Mouse (Mus musculus) CH12.LX (cell line): ENCODE measurements around the gene Shld1. TPM values are rescaled to one million over a fixed set of nuclear protein-coding genes. Genes with fewer than 3 reads are reported as not detected.

Source experiments
- DNase-seq: peaks from one replicate; pipeline ENCODE4 v3.0.0-alpha.2; 2013; ENCODE audit errors: extremely low read depth
- H3K27ac ChIP-seq: 2 replicates; pipeline ENCODE4 v1.5.1; 2012; ENCODE audit warnings: low read depth, mild to moderate bottlenecking, control low read depth, moderate library complexity; ENCODE audit not compliant: insufficient read depth
- H3K27me3 ChIP-seq: replicated peaks from 2 replicates; pipeline ENCODE3; 2012; ENCODE audit warnings: inconsistent platforms
- H3K36me3 ChIP-seq, 2 experiments: replicated peaks in 1 of 2; 2 replicates each; pipeline versions ENCODE3 to v1.6.1; 2012; ENCODE audit warnings: inconsistent platforms in 1 of 2, low read length in 1 of 2, mild to moderate bottlenecking in 1 of 2, mixed read lengths in 1 of 2, moderate library complexity in 1 of 2; ENCODE audit not compliant: control insufficient read depth in 1 of 2, insufficient read depth in 1 of 2
- H3K4me1 ChIP-seq, 2 experiments: 2 replicates each; pipeline ENCODE4 v1.6.1; 2012; ENCODE audit warnings: inconsistent platforms in 1 of 2, moderate library complexity in 1 of 2; ENCODE audit not compliant: insufficient read depth in 2 of 2, control insufficient read depth in 1 of 2
- H3K4me2 ChIP-seq: 2 replicates; pipeline ENCODE4 v1.6.1; 2012; ENCODE audit warnings: low read depth, mild to moderate bottlenecking, control low read depth; ENCODE audit not compliant: poor library complexity, insufficient read depth, severe bottlenecking
- H3K4me3 ChIP-seq, 3 experiments: fragments of 150-350 bp in 1 of 3; sonication (generic) in 1 of 3; replicated peaks in 1 of 3; 2 replicates each; pipeline versions ENCODE3 to v1.5.1; 2011 to 2012; ENCODE audit warnings: low read depth in 2 of 3, low read length in 2 of 3, mild to moderate bottlenecking in 2 of 3, moderate library complexity in 2 of 3, control low read depth in 1 of 3, improper control_type of control experiment in 1 of 3, inconsistent platforms in 1 of 3, mixed read lengths in 1 of 3; ENCODE audit not compliant: poor library complexity in 1 of 3
- H3K79me2 ChIP-seq: replicated peaks from 2 replicates; pipeline ENCODE4 v1.6.1; 2012; ENCODE audit warnings: mild to moderate bottlenecking, moderate library complexity; ENCODE audit not compliant: control insufficient read depth, poor library complexity, insufficient read depth, severe bottlenecking; ENCODE audit errors: extremely low read depth
- H3K9ac ChIP-seq: 2 replicates; pipeline ENCODE4 v1.6.1; 2012; ENCODE audit warnings: low read depth, mild to moderate bottlenecking, control low read depth, moderate library complexity; ENCODE audit not compliant: insufficient read depth
- H3K9me3 ChIP-seq: replicated peaks from 2 replicates; pipeline ENCODE3; 2012; ENCODE audit warnings: low read length, inconsistent platforms, mixed read lengths
- CHD1 ChIP-seq: IDR thresholded peaks from 2 replicates; pipeline ENCODE4 v1.6.1; 2012; ENCODE audit warnings: low read depth, low read length, improper control_type of control experiment, inconsistent platforms
- E2F4 ChIP-seq: IDR thresholded peaks from 2 replicates; pipeline ENCODE4 v1.6.1; 2011; ENCODE audit warnings: low read depth, low read length, improper control_type of control experiment; ENCODE audit not compliant: insufficient replicate concordance
- ELF1 ChIP-seq: IDR thresholded peaks from 2 replicates; pipeline ENCODE4 v1.6.1; 2014; ENCODE audit warnings: low read depth, mild to moderate bottlenecking, inconsistent platforms, low read length, improper control_type of control experiment
- EP300 ChIP-seq: IDR thresholded peaks from 2 replicates; pipeline ENCODE4 v1.6.1; 2011; ENCODE audit warnings: low read length, improper control_type of control experiment
- HCFC1 ChIP-seq: IDR thresholded peaks from 2 replicates; pipeline ENCODE4 v1.6.1; 2012; ENCODE audit warnings: low read depth, mild to moderate bottlenecking, inconsistent platforms, low read length, improper control_type of control experiment
- IRF4 ChIP-seq: IDR thresholded peaks from 2 replicates; pipeline ENCODE4 v1.6.1; 2014; ENCODE audit warnings: low read depth, mild to moderate bottlenecking, inconsistent platforms, low read length, improper control_type of control experiment
- JUN ChIP-seq: IDR thresholded peaks from 2 replicates; pipeline ENCODE4 v1.6.1; 2011; ENCODE audit warnings: low read depth, mild to moderate bottlenecking, low read length, improper control_type of control experiment, moderate library complexity; ENCODE audit not compliant: insufficient read depth
- JUND ChIP-seq: conservative IDR thresholded peaks from 2 replicates; pipeline ENCODE4 v1.6.1; 2011; ENCODE audit warnings: low read depth, low read length, improper control_type of control experiment
- MAX ChIP-seq: IDR thresholded peaks from 2 replicates; pipeline ENCODE4 v1.6.1; 2011; ENCODE audit warnings: low read length, improper control_type of control experiment
- MEF2A ChIP-seq: IDR thresholded peaks from 2 replicates; pipeline ENCODE4 v1.6.1; 2014; ENCODE audit warnings: low read depth, mild to moderate bottlenecking, inconsistent platforms, low read length, improper control_type of control experiment, borderline replicate concordance
- MXI1 ChIP-seq: IDR thresholded peaks from 2 replicates; pipeline ENCODE4 v1.6.1; 2011; ENCODE audit warnings: mild to moderate bottlenecking, low read depth, low read length, improper control_type of control experiment
- MYC ChIP-seq: IDR thresholded peaks from 2 replicates; pipeline ENCODE4 v1.6.1; 2011; ENCODE audit warnings: low read depth, mild to moderate bottlenecking, improper control_type of control experiment, low read length
- POLR2A ChIP-seq: IDR thresholded peaks from 2 replicates; pipeline ENCODE4 v1.6.1; 2011; ENCODE audit warnings: low read depth, mild to moderate bottlenecking, improper control_type of control experiment, low read length
- POLR2AphosphoS2 ChIP-seq: IDR thresholded peaks from 2 replicates; pipeline ENCODE4 v1.6.1; 2011; ENCODE audit warnings: low read depth, low read length, improper control_type of control experiment
- RCOR1 ChIP-seq: conservative IDR thresholded peaks from 2 replicates; pipeline ENCODE4 v1.6.1; 2012; ENCODE audit warnings: low read depth, mild to moderate bottlenecking, inconsistent platforms, low read length, improper control_type of control experiment
- SIN3A ChIP-seq: IDR thresholded peaks from 2 replicates; pipeline ENCODE4 v1.6.1; 2012; ENCODE audit warnings: low read length, improper control_type of control experiment, inconsistent platforms
- USF2 ChIP-seq: conservative IDR thresholded peaks from 2 replicates; pipeline ENCODE4 v1.6.1; 2011; ENCODE audit warnings: low read depth, low read length, improper control_type of control experiment
- dilution Hi-C: fragments of 300-500 bp; cut with MboI; formaldehyde crosslinking; loops from 2 replicates; pipeline ENCODE4 v1.14.3; 2020; ENCODE audit warnings: low sequenced_read_pairs; ENCODE audit not compliant: extremely low pct_unique_long_range_greater_than_20kb, extremely low pct_ligation_motif_present
- in situ Hi-C: fragments of 300-500 bp; cut with MboI; formaldehyde crosslinking; loops from 3 replicates; pipeline ENCODE4 v1.14.3; 2019; ENCODE audit warnings: low sequenced_read_pairs, low pct_ligation_motif_present, low pct_unique_long_range_greater_than_20kb, mixed read lengths
- polyA plus RNA-seq: library from polyadenylated mRNA; unstranded; fragments of >175 nt; gene quantifications from 2 replicates; pipeline ENCODE4 v1.2.1, GENCODE M21; 2012; ENCODE audit warnings: low read depth; ENCODE audit not compliant: insufficient read length
- total RNA-seq, 2 experiments: library from RNA; depleted of rRNA; stranded (reverse); fragments of 300-350 nt in 1 of 2; fragments of >200 nt in 1 of 2; gene quantifications; 2 replicates each; pipeline ENCODE4 v1.2.3; 2012 to 2014

Shld1 gene
- total and polyA plus RNA-seq, 3 experiments, result 5.7 to 12.6 (median 9.3) TPM

- no peaks in the 10 kb centered on the region for H3K79me2 ChIP-seq
- peaks cover 0 to 5% of the 10 kb centered on the region in 2 experiments; a peak in 3 of 4 replicates for H3K4me1 ChIP-seq
- DNase-seq, result no peak
- no peak overlapping the region for H3K4me3 ChIP-seq
- dilution Hi-C loops, result no loop called here
- no peaks in the 10 kb centered on the region for H3K27me3 ChIP-seq
- H3K27ac ChIP-seq, result no peak overlapping the region
- TF ChIP-seq MAX, result no peak
- no peak for TF ChIP-seq IRF4
- TF ChIP-seq USF2, result no peak
- TF ChIP-seq EP300, result no peak
- TF ChIP-seq SIN3A, result no peak
- TF ChIP-seq MYC, result no peak
- no peak for TF ChIP-seq E2F4
- TF ChIP-seq JUN, result no peak
- TF ChIP-seq JUND, result no peak
- no peak for TF ChIP-seq MXI1
- TF ChIP-seq MEF2A, result no peak
- TF ChIP-seq POLR2AphosphoS2, result no peak
- no peak for TF ChIP-seq POLR2A
- no peak for TF ChIP-seq HCFC1
- no peaks in the 10 kb centered on the region for H3K9me3 ChIP-seq
- in situ Hi-C loops, result no loop called here
- H3K36me3 ChIP-seq, result peaks cover 2 to 30% of the 10 kb centered on the region in 2 experiments
- H3K9ac ChIP-seq, result no peak overlapping the region
- no peak overlapping the region for H3K4me2 ChIP-seq
These were observed 11.0 kb downstream of the Shld1 start for GRCm38 (mm10) chr2:132697695-132698094.

GRCm38 (mm10) chr2:132698420-132698819, 11.7 kb downstream of the Shld1 start:
- in situ Hi-C loops, result no loop called here
- TF ChIP-seq CHD1 (no peak), MAX (no peak), USF2 (no peak), ELF1 (no peak), JUND (no peak), RCOR1 (no peak), MYC (no peak), IRF4 (no peak), POLR2AphosphoS2 (no peak)
- no peaks in the 10 kb centered on the region for H3K27me3 ChIP-seq
- H3K4me3 ChIP-seq, result no peak overlapping the region
- peaks cover 0 to 5% of the 10 kb centered on the region in 2 experiments; a peak in 3 of 4 replicates for H3K4me1 ChIP-seq
- no peak overlapping the region for H3K27ac ChIP-seq
- dilution Hi-C loops, result no loop called here
- H3K9me3 ChIP-seq, result no peaks in the 10 kb centered on the region
- no peak overlapping the region for H3K4me2 ChIP-seq
- no peaks in the 10 kb centered on the region for H3K79me2 ChIP-seq
- H3K9ac ChIP-seq, result no peak overlapping the region
- no peak for DNase-seq
- peaks cover 2 to 28% of the 10 kb centered on the region in 2 experiments for H3K36me3 ChIP-seq
